Mouse (Mus musculus): ENCODE results near the gene Palld. TPM values are rescaled to one million over a fixed set of nuclear protein-coding genes. Genes with fewer than 3 reads are reported as not detected.

Palld gene
- polyA plus RNA-seq, 1 experiment: 13.4 TPM

DNA sequence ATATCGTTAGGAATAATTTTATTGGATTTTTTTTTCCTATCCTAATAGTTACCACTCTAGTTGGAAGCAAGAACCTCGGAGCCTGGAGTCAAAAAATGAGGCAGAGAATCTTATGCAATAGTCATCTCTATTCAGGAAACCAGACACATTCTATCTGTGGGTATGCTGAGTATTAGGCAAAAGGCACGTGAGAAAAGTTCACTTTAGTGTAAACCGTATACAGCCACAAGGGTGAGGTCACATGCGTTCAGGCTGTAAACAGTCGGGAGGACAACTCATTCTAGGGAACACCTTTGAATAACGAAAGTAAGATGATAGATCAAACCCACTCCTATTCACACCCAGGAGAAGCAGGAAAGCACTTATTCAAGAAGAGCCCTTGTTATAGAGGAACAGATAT lies 17.9 kb upstream of the Palld start:
- H3K27ac ChIP-seq (ENCODE audit: insufficient read depth, low read length): no peak overlapping the region
- no peaks in the 10 kb centered on the region for H3K36me3 ChIP-seq (ENCODE audit: control insufficient read depth, insufficient read depth, low read length)
- H3K4me1 ChIP-seq (ENCODE audit: control insufficient read depth, insufficient read depth, insufficient read length): peaks cover 3% of the 10 kb centered on the region; the same call in 1 of the 2 replicates
- no peak overlapping the region for H3K4me3 ChIP-seq (ENCODE audit: extremely low read depth, insufficient read depth, insufficient read length)
- 75% methylated on average over 7 of the region's 7 CpGs for WGBS
- no peak for DNase-seq (ENCODE audit: low read depth in 1 of 2, low spot score in 2 of 2)
- no peaks in the 10 kb centered on the region for H3K27me3 ChIP-seq (ENCODE audit: control insufficient read depth, insufficient read depth, low read length)
- TF ChIP-seq POLR2A (IDR thresholded peaks at IDR 0.05; ENCODE audit: low read depth, low read length): no peak
- TF ChIP-seq CTCF (IDR thresholded peaks at IDR 0.05; ENCODE audit: extremely low read depth, insufficient read depth, insufficient read length, insufficient replicate concordance): no peak

DNA sequence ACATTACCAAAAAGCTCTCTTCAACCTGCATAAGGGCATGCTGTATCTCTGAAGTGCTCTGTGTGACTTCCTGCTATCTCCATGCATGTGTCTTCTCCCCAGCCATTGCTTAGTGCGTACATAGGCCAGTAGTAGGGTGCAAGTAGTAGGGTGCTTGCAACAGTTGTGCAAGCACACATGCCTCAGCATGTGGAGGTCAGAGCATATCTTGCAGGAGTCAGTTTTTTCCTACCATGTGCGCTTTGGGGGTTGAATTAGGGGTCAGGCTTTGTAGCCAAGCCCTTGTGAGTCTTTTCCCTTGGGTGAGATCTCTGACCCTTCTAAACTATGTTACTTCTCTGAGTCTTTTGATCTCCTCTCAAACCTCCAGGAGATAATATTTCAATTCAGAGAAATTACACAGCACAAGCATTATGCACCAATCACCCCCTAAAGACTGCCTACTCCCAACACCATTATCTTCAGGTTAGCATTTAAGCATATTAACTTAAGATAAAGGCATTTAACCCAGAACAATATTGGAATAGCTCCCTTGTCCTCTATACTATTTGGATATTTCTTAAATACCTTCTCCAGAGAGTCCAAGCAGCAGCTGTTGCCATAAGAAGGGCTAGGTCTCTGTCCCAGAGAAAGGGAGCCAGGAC lies 16.8 kb upstream of the Palld start:
- H3K4me1 ChIP-seq (ENCODE audit: control insufficient read depth, insufficient read depth, insufficient read length): peaks cover 3% of the 10 kb centered on the region; the same call in 1 of the 2 replicates
- DNase-seq (ENCODE audit: low read depth in 1 of 2, low spot score in 2 of 2): no peak
- H3K4me3 ChIP-seq (ENCODE audit: extremely low read depth, insufficient read depth, insufficient read length): no peak overlapping the region
- WGBS: 91% methylated on average over 2 of the region's 2 CpGs
- TF ChIP-seq CTCF (IDR thresholded peaks at IDR 0.05; ENCODE audit: extremely low read depth, insufficient read depth, insufficient read length, insufficient replicate concordance) (no peak), POLR2A (IDR thresholded peaks at IDR 0.05; ENCODE audit: low read depth, low read length) (no peak)
- H3K27me3 ChIP-seq (ENCODE audit: control insufficient read depth, insufficient read depth, low read length): no peaks in the 10 kb centered on the region
- no peak overlapping the region for H3K27ac ChIP-seq (ENCODE audit: insufficient read depth, low read length)
- H3K36me3 ChIP-seq (ENCODE audit: control insufficient read depth, insufficient read depth, low read length): no peaks in the 10 kb centered on the region

- Histone ChIP-seq H3K4me1 (ENCODE audit: control insufficient read depth, insufficient read depth, insufficient read length) (no peaks in the 10 kb centered on the region), H3K27ac (ENCODE audit: insufficient read depth, low read length) (no peak overlapping the region), H3K36me3 (ENCODE audit: control insufficient read depth, insufficient read depth, low read length) (no peaks in the 10 kb centered on the region), H3K4me3 (ENCODE audit: extremely low read depth, insufficient read depth, insufficient read length) (no peak overlapping the region), H3K27me3 (ENCODE audit: control insufficient read depth, insufficient read depth, low read length) (no peaks in the 10 kb centered on the region)
- WGBS: 96% methylated on average over 4 of the region's 4 CpGs
- no peak for DNase-seq (ENCODE audit: low read depth in 1 of 2, low spot score in 2 of 2)
- TF ChIP-seq CTCF (IDR thresholded peaks at IDR 0.05; ENCODE audit: extremely low read depth, insufficient read depth, insufficient read length, insufficient replicate concordance) (no peak), POLR2A (IDR thresholded peaks at IDR 0.05; ENCODE audit: low read depth, low read length) (no peak)
Measured at GRCm38 (mm10) chr8:61917287-61917686, 14.8 kb upstream of the Palld start.

DNA sequence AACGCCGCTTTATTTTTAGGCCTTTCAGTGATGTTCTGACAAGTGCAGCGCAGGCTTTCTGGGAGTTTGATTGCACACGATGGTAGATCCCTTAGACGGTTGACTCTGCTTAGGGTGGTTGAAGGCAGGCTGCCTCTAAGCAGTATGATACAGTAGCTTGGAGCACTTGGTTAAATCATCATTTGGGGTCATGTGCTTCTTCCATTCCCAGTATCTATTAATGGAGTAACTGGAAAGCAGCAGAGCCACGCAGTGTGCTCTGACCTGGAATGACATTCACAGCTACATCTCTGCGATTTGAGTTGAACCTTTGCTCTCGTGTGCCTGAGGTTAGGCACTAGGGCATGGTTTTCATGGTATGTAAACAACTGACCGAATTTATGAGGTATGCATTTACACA lies 11.5 kb upstream of the Palld start:
- Histone ChIP-seq H3K4me3 (ENCODE audit: extremely low read depth, insufficient read depth, insufficient read length) (no peak overlapping the region), H3K36me3 (ENCODE audit: control insufficient read depth, insufficient read depth, low read length) (no peaks in the 10 kb centered on the region), H3K27ac (ENCODE audit: insufficient read depth, low read length) (no peak overlapping the region), H3K27me3 (ENCODE audit: control insufficient read depth, insufficient read depth, low read length) (no peaks in the 10 kb centered on the region; the same call in 1 of the 2 replicates), H3K4me1 (ENCODE audit: control insufficient read depth, insufficient read depth, insufficient read length) (no peaks in the 10 kb centered on the region)
- no peak for TF ChIP-seq CTCF (IDR thresholded peaks at IDR 0.05; ENCODE audit: extremely low read depth, insufficient read depth, insufficient read length, insufficient replicate concordance)
- no peak for TF ChIP-seq POLR2A (IDR thresholded peaks at IDR 0.05; ENCODE audit: low read depth, low read length)
- 92% methylated on average over 9 of the region's 9 CpGs for WGBS
- DNase-seq (ENCODE audit: low read depth in 1 of 2, low spot score in 2 of 2): no peak

- no peak overlapping the region for H3K4me3 ChIP-seq (ENCODE audit: extremely low read depth, insufficient read depth, insufficient read length)
- H3K36me3 ChIP-seq (ENCODE audit: control insufficient read depth, insufficient read depth, low read length): no peaks in the 10 kb centered on the region
- TF ChIP-seq CTCF (IDR thresholded peaks at IDR 0.05; ENCODE audit: extremely low read depth, insufficient read depth, insufficient read length, insufficient replicate concordance): no peak
- no peak for TF ChIP-seq POLR2A (IDR thresholded peaks at IDR 0.05; ENCODE audit: low read depth, low read length)
- no peak for DNase-seq (ENCODE audit: low read depth in 1 of 2, low spot score in 2 of 2)
- no peaks in the 10 kb centered on the region; the same call in 1 of the 2 replicates for H3K27me3 ChIP-seq (ENCODE audit: control insufficient read depth, insufficient read depth, low read length)
- H3K27ac ChIP-seq (ENCODE audit: insufficient read depth, low read length): no peak overlapping the region
- H3K4me1 ChIP-seq (ENCODE audit: control insufficient read depth, insufficient read depth, insufficient read length): no peaks in the 10 kb centered on the region
- 87% methylated on average over 5 of the region's 5 CpGs for WGBS
Measured at GRCm38 (mm10) chr8:61912817-61913216, 10.3 kb upstream of the Palld start.

GRCm38 (mm10) chr8:61909313-61909712 lies 6.8 kb upstream of the Palld start:
- no peak for DNase-seq (ENCODE audit: low read depth in 1 of 2, low spot score in 2 of 2)
- Histone ChIP-seq H3K4me3 (ENCODE audit: extremely low read depth, insufficient read depth, insufficient read length) (no peak overlapping the region), H3K4me1 (ENCODE audit: control insufficient read depth, insufficient read depth, insufficient read length) (no peaks in the 10 kb centered on the region), H3K36me3 (ENCODE audit: control insufficient read depth, insufficient read depth, low read length) (no peaks in the 10 kb centered on the region), H3K27ac (ENCODE audit: insufficient read depth, low read length) (no peak overlapping the region), H3K27me3 (ENCODE audit: control insufficient read depth, insufficient read depth, low read length) (no peaks in the 10 kb centered on the region; the same call in 1 of the 2 replicates)
- no peak for TF ChIP-seq POLR2A (IDR thresholded peaks at IDR 0.05; ENCODE audit: low read depth, low read length)
- no peak for TF ChIP-seq CTCF (IDR thresholded peaks at IDR 0.05; ENCODE audit: extremely low read depth, insufficient read depth, insufficient read length, insufficient replicate concordance)
- WGBS: 71% methylated on average over 3 of the region's 3 CpGs

Data from spleen, adult 2 months (tissue).